Mouse (Mus musculus) myocyte (in vitro differentiated cells): Measurements from ENCODE around the gene Atg4b. TPM values are rescaled to one million over a fixed set of nuclear protein-coding genes. Genes with fewer than 3 reads are reported as not detected.
"Not testable (repeated sequence)": the region's sequence is repeated elsewhere in the genome, so short reads cannot be mapped to it uniquely, and the experiment has no call there.

Experiments
- H3K27me3 ChIP-seq: one replicate; pipeline ENCODE4 v1.6.1; 2011; ENCODE audit not compliant: control insufficient read depth, insufficient read depth, insufficient read length
- H3K36me3 ChIP-seq: one replicate; pipeline ENCODE4 v1.6.1; 2011; ENCODE audit not compliant: control insufficient read depth, insufficient read depth
- H3K4me2 ChIP-seq: one replicate; pipeline ENCODE4 v1.6.1; 2011; ENCODE audit warnings: low read depth, control low read depth
- H3K4me3 ChIP-seq: one replicate; pipeline ENCODE4 v1.5.1; 2011; ENCODE audit warnings: mild to moderate bottlenecking, control low read depth, moderate library complexity
- H3K79me2 ChIP-seq: one replicate; pipeline ENCODE4 v1.6.1; 2011; ENCODE audit not compliant: control insufficient read depth, insufficient read depth
- H3ac ChIP-seq: one replicate; pipeline ENCODE4 v1.6.1; 2011; ENCODE audit not compliant: control insufficient read depth, insufficient read length
- CEBPB ChIP-seq: IDR thresholded peaks from 2 replicates; pipeline ENCODE4 v1.6.1; 2011; ENCODE audit warnings: mild to moderate bottlenecking, moderate library complexity; ENCODE audit not compliant: poor library complexity, insufficient read depth, severe bottlenecking
- E2F4 ChIP-seq: IDR thresholded peaks from one replicate; pipeline ENCODE4 v1.6.1; 2011; ENCODE audit warnings: mild to moderate bottlenecking, control low read depth, moderate library complexity; ENCODE audit not compliant: insufficient read depth
- MAX ChIP-seq: IDR thresholded peaks from one replicate; pipeline ENCODE4 v1.6.1; 2011; ENCODE audit warnings: low read depth, mild to moderate bottlenecking, control low read depth
- MYOD1 ChIP-seq, 3 experiments: IDR thresholded peaks; one replicate each; pipeline ENCODE4 v1.6.1; 2011; ENCODE audit warnings: control low read depth in 2 of 3, low read depth in 2 of 3, mild to moderate bottlenecking in 2 of 3, moderate library complexity in 1 of 3; ENCODE audit not compliant: insufficient read length in 2 of 3, control insufficient read depth in 1 of 3
- MYOG ChIP-seq, 3 experiments: IDR thresholded peaks; one replicate each; pipeline ENCODE4 v1.6.1; 2011; ENCODE audit warnings: control low read depth in 2 of 3, low read depth in 2 of 3, mild to moderate bottlenecking in 2 of 3; ENCODE audit not compliant: insufficient read length in 2 of 3, control insufficient read depth in 1 of 3, insufficient read depth in 1 of 3
- POLR2A ChIP-seq: IDR thresholded peaks from one replicate; pipeline ENCODE4 v1.6.1; 2011; ENCODE audit warnings: low read depth, mild to moderate bottlenecking, control low read depth, moderate library complexity; ENCODE audit not compliant: insufficient read length
- POLR2AphosphoS2 ChIP-seq: IDR thresholded peaks from one replicate; pipeline ENCODE4 v1.6.1; 2011; ENCODE audit warnings: low read depth, control low read depth; ENCODE audit not compliant: insufficient read length
- REST ChIP-seq: IDR thresholded peaks from one replicate; pipeline ENCODE4 v1.6.1; 2011; ENCODE audit warnings: mild to moderate bottlenecking, control low read depth, moderate library complexity; ENCODE audit not compliant: insufficient read depth, insufficient read length
- SRF ChIP-seq: IDR thresholded peaks from one replicate; pipeline ENCODE4 v1.6.1; 2011; ENCODE audit warnings: low read depth; ENCODE audit not compliant: control insufficient read depth, insufficient read length
- TCF12 ChIP-seq: IDR thresholded peaks from one replicate; pipeline ENCODE4 v1.6.1; 2011; ENCODE audit warnings: mild to moderate bottlenecking, control low read depth; ENCODE audit not compliant: poor library complexity, insufficient read depth, severe bottlenecking
- TCF3 ChIP-seq: IDR thresholded peaks from one replicate; pipeline ENCODE4 v1.6.1; 2011; ENCODE audit warnings: low read depth, control low read depth; ENCODE audit not compliant: insufficient read length
- USF1 ChIP-seq: IDR thresholded peaks from one replicate; pipeline ENCODE4 v1.6.1; 2011; ENCODE audit warnings: low read depth, mild to moderate bottlenecking, control low read depth, moderate library complexity
- polyA plus RNA-seq: library from polyadenylated mRNA; unstranded; fragments of >200 nt; fragmentation: generic; extraction: Trizol; gene quantifications from one replicate; pipeline ENCODE4 v1.2.1, GENCODE M21; 2012; ENCODE audit warnings: missing spikeins

The Atg4b gene
- polyA plus RNA-seq, 1 experiment: 49.9 TPM

DNA sequence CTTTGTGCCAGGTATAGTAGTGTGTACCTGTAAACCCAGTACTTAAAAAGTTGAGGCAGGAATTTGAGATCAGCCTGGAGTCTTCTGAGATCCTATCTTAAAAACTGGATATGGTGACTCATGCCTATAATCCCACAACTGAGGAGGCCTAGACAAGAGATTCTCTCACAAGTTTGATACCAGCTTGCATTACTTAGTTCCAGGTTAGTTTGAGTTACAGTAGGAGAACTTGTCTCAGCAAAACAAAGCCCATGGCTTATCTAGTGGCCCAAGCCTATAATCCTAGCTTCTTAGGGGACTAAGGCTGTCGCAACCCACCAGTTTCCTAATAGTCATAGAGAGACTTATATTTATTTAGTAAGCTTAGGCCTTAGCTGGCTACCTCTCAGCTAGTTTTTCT, 8.8 kb downstream of the Atg4b start:
- H3K79me2 ChIP-seq: peaks cover 92% of the 10 kb centered on the region
- no peaks in the 10 kb centered on the region for H3K27me3 ChIP-seq
- H3ac ChIP-seq: no peak overlapping the region
- no peaks in the 10 kb centered on the region for H3K36me3 ChIP-seq
- H3K4me3 ChIP-seq: no peak overlapping the region
- TF ChIP-seq E2F4 (no peak), POLR2AphosphoS2 (no peak), REST (no peak)
- H3K4me2 ChIP-seq: no peak overlapping the region

DNA sequence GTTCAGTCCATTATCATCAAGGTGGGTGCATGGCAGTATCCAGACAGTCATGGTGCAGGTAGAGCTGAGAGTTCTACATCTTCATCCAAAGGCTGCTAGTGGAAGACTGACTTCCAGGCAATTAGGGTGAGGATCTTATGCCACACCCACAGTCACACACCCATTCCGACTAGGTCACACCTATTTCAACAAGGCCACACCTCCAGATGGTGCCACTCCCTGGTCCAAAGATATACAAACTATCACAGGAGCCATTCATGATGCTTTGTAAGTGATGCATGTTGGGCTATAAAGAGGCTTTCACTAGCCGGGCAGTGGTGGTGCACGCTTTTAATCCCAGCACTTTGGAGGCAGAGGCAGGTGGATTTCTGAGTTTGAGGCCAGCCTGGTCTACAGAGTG, 12.2 kb downstream of the Atg4b start:
- not testable (repeated sequence) for H3ac ChIP-seq, H3K36me3 ChIP-seq, H3K4me3 ChIP-seq, H3K4me2 ChIP-seq, H3K27me3 ChIP-seq
- peaks cover 81% of the 10 kb centered on the region for H3K79me2 ChIP-seq

DNA sequence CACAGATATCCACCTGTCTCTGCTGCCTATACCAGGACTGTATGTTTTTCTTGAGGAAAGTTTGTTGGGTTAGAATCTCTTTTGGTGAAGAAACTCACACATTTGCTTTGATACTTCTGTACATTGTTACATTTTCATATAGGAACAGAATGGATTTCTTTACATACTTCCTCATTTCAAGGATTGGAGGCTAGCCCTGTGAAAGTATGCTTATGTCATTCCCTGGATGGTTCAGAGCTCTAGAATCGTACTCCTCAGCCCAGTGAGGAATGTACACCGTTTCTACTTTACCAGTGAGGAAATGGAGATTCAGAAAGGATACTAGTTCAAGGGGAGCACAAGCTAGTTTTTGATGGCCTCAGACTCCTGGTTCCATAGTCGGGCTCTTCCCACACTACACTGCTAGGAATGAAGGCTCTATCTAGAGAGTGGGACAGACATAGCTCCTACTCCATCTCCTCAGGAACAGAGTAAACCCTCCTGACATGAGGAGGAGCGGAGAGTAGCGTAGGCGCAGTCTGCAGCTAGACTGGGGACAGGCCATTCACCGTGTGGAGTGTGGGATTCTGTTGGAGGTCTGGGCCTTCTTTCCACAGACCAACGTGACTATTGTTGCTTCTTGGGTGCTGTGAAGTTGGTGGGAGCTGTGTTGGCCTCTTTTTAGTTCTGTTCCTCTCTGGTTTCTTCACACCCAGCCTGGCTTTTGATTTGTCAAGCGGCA, 13.7 kb downstream of the Atg4b start:
- Histone ChIP-seq H3ac (no peak overlapping the region), H3K4me2 (no peak overlapping the region), H3K79me2 (peaks cover 72% of the 10 kb centered on the region), H3K27me3 (no peaks in the 10 kb centered on the region), H3K36me3 (no peaks in the 10 kb centered on the region), H3K4me3 (no peak overlapping the region)
- TF ChIP-seq CEBPB: no peak
- no peak for TF ChIP-seq SRF

GRCm38 (mm10) chr1:93767600-93767999, 16.3 kb downstream of the Atg4b start:
- no peak for TF ChIP-seq USF1
- TF ChIP-seq E2F4: no peak
- TF ChIP-seq MAX: no peak
- no peak for TF ChIP-seq MYOG (IDR thresholded peaks at IDR 0.05; ENCODE audit: control insufficient read depth in 1 of 3, insufficient read depth in 1 of 3, insufficient read length in 2 of 3, low read depth in 2 of 3)
- no peak for TF ChIP-seq MYOD1 (IDR thresholded peaks at IDR 0.05; ENCODE audit: control insufficient read depth in 1 of 3, insufficient read length in 2 of 3, low read depth in 2 of 3)
- TF ChIP-seq POLR2AphosphoS2: no peak
- no peak for TF ChIP-seq CEBPB
- no peak for TF ChIP-seq TCF3
- no peak for TF ChIP-seq REST
- no peak for TF ChIP-seq TCF12
- no peaks in the 10 kb centered on the region for H3K36me3 ChIP-seq
- no peak overlapping the region for H3ac ChIP-seq
- no peaks in the 10 kb centered on the region for H3K27me3 ChIP-seq
- H3K4me3 ChIP-seq: no peak overlapping the region
- H3K79me2 ChIP-seq: peaks cover 53% of the 10 kb centered on the region
- H3K4me2 ChIP-seq: no peak overlapping the region

DNA sequence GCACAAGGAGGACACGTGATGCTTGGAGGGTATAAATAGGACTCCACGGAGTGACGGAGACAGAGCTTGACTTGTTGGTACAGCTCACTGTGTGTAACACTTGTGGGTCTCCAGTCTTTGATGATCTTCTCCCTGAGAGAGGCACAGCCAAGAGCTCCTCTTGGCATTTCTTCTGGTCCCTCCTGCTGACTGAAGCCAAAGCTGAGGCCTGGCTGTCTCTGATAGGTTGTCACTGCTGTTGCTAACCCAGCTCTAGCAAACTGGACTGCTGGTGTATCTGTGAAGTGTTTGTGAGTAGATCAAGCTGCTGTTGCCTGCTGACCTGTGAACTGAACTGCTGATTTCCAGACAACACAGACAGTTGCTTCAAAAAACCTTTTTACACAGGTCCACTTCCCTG, 18.6 kb downstream of the Atg4b start:
- Histone ChIP-seq H3K79me2 (peaks cover 33% of the 10 kb centered on the region), H3K36me3 (peaks cover 14% of the 10 kb centered on the region), H3K27me3 (no peaks in the 10 kb centered on the region), H3K4me3 (no peak overlapping the region), H3K4me2 (no peak overlapping the region), H3ac (no peak overlapping the region)
- no peak for TF ChIP-seq MYOD1 (IDR thresholded peaks at IDR 0.05; ENCODE audit: control insufficient read depth in 1 of 3, insufficient read length in 2 of 3, low read depth in 2 of 3)
- TF ChIP-seq CEBPB: no peak
- no peak for TF ChIP-seq MYOG (IDR thresholded peaks at IDR 0.05; ENCODE audit: control insufficient read depth in 1 of 3, insufficient read depth in 1 of 3, insufficient read length in 2 of 3, low read depth in 2 of 3)
- no peak for TF ChIP-seq USF1
- no peak for TF ChIP-seq POLR2A
- TF ChIP-seq E2F4: no peak
- no peak for TF ChIP-seq REST
- no peak for TF ChIP-seq POLR2AphosphoS2
- no peak for TF ChIP-seq TCF12
- TF ChIP-seq TCF3: no peak

GRCm38 (mm10) chr1:93776686-93777085, 25.4 kb downstream of the Atg4b start:
- TF ChIP-seq E2F4: no peak
- TF ChIP-seq TCF3: no peak
- TF ChIP-seq CEBPB: no peak
- TF ChIP-seq USF1: no peak
- no peak for TF ChIP-seq MAX
- Histone ChIP-seq H3ac (no peak overlapping the region), H3K4me2 (no peak overlapping the region), H3K36me3 (peaks cover 48% of the 10 kb centered on the region), H3K27me3 (no peaks in the 10 kb centered on the region), H3K79me2 (no peaks in the 10 kb centered on the region), H3K4me3 (no peak overlapping the region)
